Mouse (Mus musculus): ENCODE data around the gene Gsc2.

Gene Gsc2

DNA sequence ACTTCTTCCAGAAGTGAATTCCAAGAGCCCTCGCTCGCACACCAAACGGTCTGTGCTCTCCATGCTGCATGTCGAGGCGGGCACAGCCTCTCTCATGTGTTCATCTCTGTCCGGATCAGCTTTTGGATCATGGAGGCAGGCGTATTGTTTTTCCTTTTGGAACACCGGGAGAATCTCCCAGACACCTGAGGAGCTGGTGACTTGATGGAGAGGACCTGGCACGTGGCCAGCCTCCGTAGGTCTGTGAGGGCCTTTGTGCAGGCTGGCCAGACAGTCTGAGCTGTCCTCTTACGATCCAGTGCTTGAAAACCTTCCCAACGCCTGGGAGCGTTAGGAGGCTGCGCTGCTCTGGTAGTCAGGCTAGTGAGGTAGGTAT, 7.3 kb upstream of the Gsc2 start:
- DNase-seq (ENCODE audit: low spot score) = no peak

DNA sequence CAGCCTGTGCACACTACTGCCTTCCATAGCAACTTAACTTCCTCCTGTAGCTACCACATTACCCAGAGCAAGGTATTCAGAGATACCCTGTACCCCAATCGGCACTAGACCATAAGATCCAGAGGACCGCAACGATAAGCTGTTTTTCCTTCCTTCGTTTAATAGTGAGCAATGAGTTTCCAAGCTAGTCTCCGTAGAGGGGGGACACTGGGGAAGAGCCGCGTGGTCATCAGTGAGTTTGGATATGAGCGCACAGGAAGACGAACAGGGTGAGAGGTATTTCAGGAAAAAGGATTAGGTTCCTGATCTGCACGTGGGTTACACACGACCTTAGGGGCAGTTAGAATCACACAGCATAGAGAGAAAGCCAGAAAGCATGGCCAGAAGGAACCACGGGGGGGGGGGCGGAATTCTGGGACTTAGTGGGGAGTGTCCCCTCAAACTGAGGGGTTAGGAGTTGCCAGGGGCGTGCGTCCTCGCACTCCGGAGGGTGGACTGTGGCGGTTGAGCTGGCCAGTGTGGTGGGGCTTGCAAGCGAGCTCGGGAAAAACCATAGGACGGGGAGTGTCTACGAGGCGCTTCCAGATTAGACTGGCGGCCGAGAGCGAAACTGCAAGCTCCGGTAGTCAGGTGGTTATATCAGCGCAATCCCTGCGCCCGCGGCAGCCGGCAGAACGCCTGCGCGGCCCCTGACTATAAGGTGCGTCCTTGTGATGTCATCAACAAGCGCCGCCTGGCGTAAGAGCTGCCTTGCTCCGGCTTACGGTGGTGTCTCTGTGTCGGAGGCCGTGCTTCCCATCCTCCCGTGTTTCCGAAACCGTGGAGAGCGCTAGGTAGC, 6.7 kb upstream of the Gsc2 start:
- DNase-seq (ENCODE audit: low spot score) = peak; percentile 99

- no peak for DNase-seq (ENCODE audit: low spot score)
Measured at GRCm38 (mm10) chr16:17920586-17920985, 5.7 kb upstream of the Gsc2 start.

DNA sequence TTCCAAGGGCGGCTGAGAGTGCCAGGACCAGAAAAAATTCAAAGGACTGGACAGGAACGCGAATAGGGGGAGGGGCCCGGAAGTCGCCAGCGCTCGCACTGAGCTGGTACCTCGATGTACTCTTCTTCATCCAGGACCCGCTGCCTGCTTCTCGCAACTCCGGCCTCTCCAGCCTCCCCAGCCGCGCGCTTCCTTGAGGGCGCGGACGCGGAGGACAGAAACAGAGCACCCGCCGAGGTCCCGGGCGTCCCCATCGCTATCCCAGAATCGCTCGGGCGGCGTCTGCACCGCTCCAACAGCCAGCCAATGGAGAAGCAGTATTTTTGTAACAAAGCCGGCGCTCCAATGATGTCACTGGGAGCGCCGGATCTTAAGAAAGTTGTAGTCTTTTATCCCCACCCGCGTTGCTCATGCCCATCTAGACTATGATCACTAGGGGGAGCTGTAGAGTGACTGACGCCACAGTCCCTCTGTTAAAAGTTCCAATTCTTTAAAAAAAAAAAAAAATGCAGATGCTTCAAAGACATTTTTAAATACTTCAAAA, 3.7 kb downstream of the Gsc2 start, which contains the start of gene Ess2:
Gene Ess2, minus strand, starts transcription at position 297 of the 544 bp plus-strand sequence.
- DNase-seq (ENCODE audit: low spot score) = peak; percentile 99

DNA sequence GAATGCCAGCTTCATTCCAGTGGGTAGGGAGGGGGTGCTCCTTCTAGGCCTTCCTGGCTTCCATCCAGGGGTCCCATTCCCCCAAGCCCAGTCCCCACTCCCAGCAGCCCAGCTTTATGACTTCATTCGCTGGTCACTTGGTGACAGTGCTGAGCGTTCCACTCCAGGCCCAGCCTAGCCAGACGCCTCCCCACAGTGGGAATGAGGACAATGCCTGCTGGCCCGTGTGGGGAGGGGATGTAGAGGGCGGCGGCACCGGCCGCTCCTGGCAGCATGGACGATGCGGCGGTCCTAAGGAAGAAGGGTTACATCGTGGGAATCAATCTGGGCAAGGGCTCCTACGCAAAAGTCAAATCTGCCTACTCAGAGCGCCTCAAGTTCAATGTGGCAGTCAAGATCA, 16.4 kb downstream of the Gsc2 start, which contains the start of the genes Dgcr2 and Tssk2:
Gene Dgcr2, minus strand, starts transcription at position 101 of the 400 bp plus-strand sequence.
Gene Tssk2, plus strand, starts transcription at position 176 of the 400 bp plus-strand sequence.
- DNase-seq (ENCODE audit: low spot score) = no peak

- peak; percentile 56 for DNase-seq (ENCODE audit: low spot score)
Measured at GRCm38 (mm10) chr16:17896091-17896490, 18.8 kb downstream of the Gsc2 start.

DNA sequence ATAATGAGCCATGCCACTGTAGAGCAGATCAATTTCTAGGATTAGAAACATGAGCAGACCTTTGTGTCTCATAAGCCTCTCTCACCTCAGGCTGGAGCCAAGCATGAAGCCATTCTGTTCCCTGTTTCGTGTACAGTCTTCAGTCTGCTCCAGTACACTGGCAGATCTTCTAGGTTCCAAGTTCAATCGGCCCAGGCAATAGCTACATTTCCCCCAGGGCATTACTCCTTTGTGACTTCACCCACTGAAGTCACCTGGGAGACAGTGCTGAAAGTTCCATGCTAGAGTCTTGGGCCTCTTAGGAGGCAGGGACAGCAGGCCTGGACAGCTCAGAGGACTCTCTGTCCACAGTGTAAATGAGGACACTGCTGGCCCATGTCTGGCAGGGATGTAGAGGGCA, 20.9 kb downstream of the Gsc2 start, which contains the start of gene Tssk1:
Gene Tssk1, plus strand, starts transcription at position 301 of the 400 bp plus-strand sequence.
- no peak for DNase-seq (ENCODE audit: low spot score)

GRCm38 (mm10) chr16:17892606-17893005, 22.3 kb downstream of the Gsc2 start:
- no peak for DNase-seq (ENCODE audit: low spot score)

GRCm38 (mm10) chr16:17891567-17891959, 23.3 kb downstream of the Gsc2 start, which contains the start of gene Gm20518:
Gene Gm20518 (minus strand): TSS chr16:17891671.
- DNase-seq (ENCODE audit: low spot score) = peak; percentile 99

- peak; percentile 94 for DNase-seq (ENCODE audit: low spot score)
Measured at GRCm38 (mm10) chr16:17890917-17891566, 23.8 kb downstream of the Gsc2 start.

- no peak for DNase-seq (ENCODE audit: low spot score)
Measured at GRCm38 (mm10) chr16:17890342-17890727, 24.5 kb downstream of the Gsc2 start.

GRCm38 (mm10) chr16:17889689-17890341, 25.0 kb downstream of the Gsc2 start:
- no peak for DNase-seq (ENCODE audit: low spot score)

GRCm38 (mm10) chr16:17884116-17884515, 30.7 kb downstream of the Gsc2 start:
- DNase-seq (ENCODE audit: low spot score) = no peak

DNA sequence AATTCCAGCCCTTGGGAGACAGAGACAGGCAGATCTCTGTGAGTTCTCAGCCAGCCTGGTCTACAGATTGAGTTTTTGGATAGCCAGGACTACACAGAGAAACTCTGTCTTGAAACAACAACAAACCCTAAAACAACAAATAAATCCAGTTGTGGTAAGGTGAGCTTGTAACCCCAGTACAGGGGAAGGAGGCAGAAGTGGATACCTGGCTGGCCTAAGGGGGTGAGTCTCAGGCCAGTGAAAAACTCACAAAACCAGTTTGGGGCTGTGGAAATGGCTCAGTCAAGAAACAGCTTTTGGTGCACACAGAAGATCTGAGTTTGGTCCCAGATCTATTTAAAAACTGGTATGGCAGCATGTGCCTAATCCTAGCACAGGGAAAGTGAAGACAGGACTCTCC, 32.7 kb downstream of the Gsc2 start:
- no peak for DNase-seq (ENCODE audit: low spot score)

- no peak for DNase-seq (ENCODE audit: low spot score)
Measured at GRCm38 (mm10) chr16:17879571-17879970, 35.3 kb downstream of the Gsc2 start.

DNA sequence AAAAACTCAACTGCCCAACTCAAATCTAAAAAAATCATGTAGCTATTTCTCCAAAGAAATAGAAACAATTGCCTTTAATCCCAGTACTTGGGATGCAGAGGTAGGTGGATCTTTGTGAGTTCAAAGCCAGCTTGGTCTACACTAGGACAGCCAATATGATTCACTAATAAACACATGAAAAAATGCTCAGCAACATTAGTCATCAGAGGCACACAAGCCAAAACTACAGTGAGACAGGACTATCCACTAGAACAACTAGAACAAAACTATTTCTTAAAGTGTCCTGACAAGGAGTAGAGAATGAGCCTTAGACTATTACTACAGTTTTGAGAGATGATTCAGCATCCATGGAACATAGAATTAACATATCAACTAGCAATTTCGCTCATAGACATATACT, 38.8 kb downstream of the Gsc2 start:
- DNase-seq (ENCODE audit: low spot score) = peak; percentile 52

- peak; percentile 92 for DNase-seq (ENCODE audit: low spot score)
Measured at GRCm38 (mm10) chr16:17875174-17875573, 39.7 kb downstream of the Gsc2 start.

DNA sequence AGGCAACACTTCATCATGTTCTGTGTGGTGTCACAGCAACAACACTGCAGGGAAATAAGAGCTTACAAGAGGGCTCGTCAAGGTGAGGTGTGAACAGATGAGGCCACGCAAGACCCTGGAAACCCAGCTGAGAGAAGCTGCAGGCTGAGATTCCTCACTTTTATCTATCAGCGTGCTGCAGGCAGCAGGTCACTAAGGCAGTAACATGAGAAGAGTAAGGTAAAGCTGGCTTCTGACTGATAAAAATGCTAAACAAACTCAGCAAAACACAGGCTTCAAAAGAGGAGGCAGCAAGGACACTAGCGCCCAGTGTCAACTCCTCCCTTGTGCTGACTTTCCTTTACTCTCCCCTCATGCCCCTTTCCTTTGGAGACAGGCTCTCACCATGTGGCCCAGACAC, 41.9 kb downstream of the Gsc2 start:
- no peak for DNase-seq (ENCODE audit: low spot score)

- no peak for DNase-seq (ENCODE audit: low spot score)
Measured at GRCm38 (mm10) chr16:17871248-17871647, 43.6 kb downstream of the Gsc2 start.

- DNase-seq (ENCODE audit: low spot score) = no peak
Measured at GRCm38 (mm10) chr16:17865770-17866169, 49.1 kb downstream of the Gsc2 start.

DNA sequence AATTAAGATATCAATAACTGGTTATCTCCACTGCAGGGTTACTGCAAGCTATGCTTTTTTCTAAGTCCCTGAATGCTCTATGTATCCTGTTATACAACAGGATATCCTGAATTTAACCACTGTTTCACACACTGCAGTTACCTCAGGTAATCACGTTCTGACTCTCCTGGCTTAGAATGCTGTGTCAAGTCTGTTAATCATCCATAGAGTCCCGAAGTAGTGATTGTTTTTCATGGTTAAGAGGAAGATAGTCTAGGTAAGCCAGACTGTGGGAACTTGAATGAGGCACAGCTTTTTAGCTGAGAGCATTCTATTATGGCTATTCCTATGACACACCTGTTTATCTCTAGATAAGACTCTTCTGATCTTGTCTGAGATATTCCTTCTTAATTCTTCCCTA, 49.6 kb downstream of the Gsc2 start:
- DNase-seq (ENCODE audit: low spot score) = no peak
